29 mouse cellular contexts compared by ENCODE assay signal in genomic region chr2:77610303-77610991, GRCm38 (mm10).
DNase-seq lines count a peak whose midpoint lies in the region; ATAC-seq and TF ChIP-seq lines count a peak whose summit lies in the region.
"Had no signal": no experiment of that assay in that cellular context is flagged by ENCODE, and none has a peak within 500 bp of the region (broad histone marks: within the 10 kb centered on the region; RNA-seq: fewer than 3 reads in every experiment).

No protein-coding gene starts in this region.

- H3K9ac ChIP-seq in forebrain, embryonic 14.5 days (ENCODE audit: low read length) = no peak overlapping the region
- no peak overlapping the region for H3K9ac ChIP-seq in forebrain, embryonic 13.5 days
- no peak overlapping the region for H3K9ac ChIP-seq in kidney, postnatal 0 days (ENCODE audit: low read depth, low read length)
- H3K9ac ChIP-seq in midbrain, embryonic 11.5 days (ENCODE audit: low read length) = no peak overlapping the region
- no peak overlapping the region for H3K9ac ChIP-seq in midbrain, postnatal 0 days (replicated peaks; ENCODE audit: low read length, poor library complexity, severe bottlenecking)
- H3K9ac ChIP-seq: embryonic facial prominence, embryonic 13.5 days; heart, embryonic 12.5 days; heart, embryonic 15.5 days; hindbrain, embryonic 14.5 days had no signal

- WGBS in forebrain, embryonic 14.5 days = 80% methylated on average over 7 of the region's 7 CpGs
- WGBS in forebrain, embryonic 13.5 days = 78% methylated on average over 7 of the region's 7 CpGs
- WGBS in kidney, postnatal 0 days = 69% methylated on average over 7 of the region's 7 CpGs
- WGBS in midbrain, embryonic 11.5 days = 85% methylated on average over 7 of the region's 7 CpGs
- 83% methylated on average over 7 of the region's 7 CpGs for WGBS in midbrain, postnatal 0 days

- no peaks in the 10 kb centered on the region for H3K36me3 ChIP-seq in forebrain, embryonic 14.5 days (ENCODE audit: control insufficient read depth, insufficient read depth, low read length)
- H3K36me3 ChIP-seq in forebrain, embryonic 13.5 days (ENCODE audit: poor library complexity, severe bottlenecking) = no peaks in the 10 kb centered on the region
- no peaks in the 10 kb centered on the region for H3K36me3 ChIP-seq in kidney, postnatal 0 days (ENCODE audit: insufficient read depth, low read length)
- no peaks in the 10 kb centered on the region for H3K36me3 ChIP-seq in midbrain, embryonic 11.5 days (ENCODE audit: control insufficient read depth, insufficient read depth, low read length)
- no peaks in the 10 kb centered on the region for H3K36me3 ChIP-seq in midbrain, postnatal 0 days (ENCODE audit: insufficient read depth, low read length)
- H3K36me3 ChIP-seq: embryonic facial prominence, embryonic 10.5 days; embryonic facial prominence, embryonic 13.5 days; G1E; heart, embryonic 12.5 days; heart, embryonic 15.5 days had no signal

- ATAC-seq in forebrain, embryonic 14.5 days = no peak
- ATAC-seq in forebrain, embryonic 13.5 days = no peak
- ATAC-seq in frontal cortex, adult (ENCODE audit: low TSS enrichment) = peak; percentile 58
- no peak for ATAC-seq in kidney, postnatal 0 days (replicated peaks; ENCODE audit: low FRiP score, low read depth)
- no peak for ATAC-seq in midbrain, embryonic 11.5 days (ENCODE audit: low FRiP score)
- ATAC-seq in midbrain, postnatal 0 days (ENCODE audit: low FRiP score) = no peak
- ATAC-seq: intestine, postnatal 0 days; Patski had no signal

- TF ChIP-seq CTCF in kidney, postnatal 0 days (IDR thresholded peaks at IDR 0.05; ENCODE audit: low read depth) = no peak
- no peak for TF ChIP-seq CTCF in midbrain, postnatal 0 days (IDR thresholded peaks at IDR 0.05)

- no peak overlapping the region for H3K4me2 ChIP-seq in forebrain, embryonic 14.5 days (ENCODE audit: low read length)
- H3K4me2 ChIP-seq in forebrain, embryonic 13.5 days = no peak overlapping the region
- no peak overlapping the region for H3K4me2 ChIP-seq in kidney, postnatal 0 days (ENCODE audit: low read length)
- H3K4me2 ChIP-seq in midbrain, embryonic 11.5 days = no peak overlapping the region
- H3K4me2 ChIP-seq in midbrain, postnatal 0 days (ENCODE audit: low read depth, low read length, poor library complexity, severe bottlenecking) = no peak overlapping the region
- H3K4me2 ChIP-seq: embryonic facial prominence, embryonic 13.5 days; heart, embryonic 12.5 days; heart, embryonic 15.5 days; hindbrain, embryonic 14.5 days had no signal

- H3K4me1 ChIP-seq in forebrain, embryonic 14.5 days (ENCODE audit: control insufficient read depth, insufficient read depth, low read length) = no peaks in the 10 kb centered on the region
- H3K4me1 ChIP-seq in forebrain, embryonic 13.5 days = no peaks in the 10 kb centered on the region
- H3K4me1 ChIP-seq in kidney, postnatal 0 days (replicated peaks; ENCODE audit: insufficient read depth, low read length) = no peaks in the 10 kb centered on the region
- no peaks in the 10 kb centered on the region for H3K4me1 ChIP-seq in midbrain, embryonic 11.5 days (ENCODE audit: control insufficient read depth, insufficient read depth, low read length)
- H3K4me1 ChIP-seq in midbrain, postnatal 0 days (ENCODE audit: insufficient read depth, low read length) = no peaks in the 10 kb centered on the region
- H3K4me1 ChIP-seq: embryonic facial prominence, embryonic 10.5 days had no signal

- H3K4me3 ChIP-seq in forebrain, embryonic 14.5 days (ENCODE audit: low read depth, low read length) = no peak overlapping the region
- no peak overlapping the region for H3K4me3 ChIP-seq in forebrain, embryonic 13.5 days
- no peak overlapping the region for H3K4me3 ChIP-seq in kidney, postnatal 0 days (replicated peaks; ENCODE audit: low read depth, low read length)
- H3K4me3 ChIP-seq in midbrain, embryonic 11.5 days (ENCODE audit: low read depth, low read length) = no peak overlapping the region
- no peak overlapping the region for H3K4me3 ChIP-seq in midbrain, postnatal 0 days (ENCODE audit: low read depth, low read length)
- H3K4me3 ChIP-seq: embryonic facial prominence, embryonic 10.5 days; embryonic facial prominence, embryonic 13.5 days; erythroblast, embryonic 14.5 days; gastrocnemius, adult 2 months; heart, embryonic 12.5 days; heart, embryonic 15.5 days had no signal

- H3K9me3 ChIP-seq in forebrain, embryonic 14.5 days (replicated peaks; ENCODE audit: control insufficient read depth, low read length) = no peaks in the 10 kb centered on the region
- H3K9me3 ChIP-seq in forebrain, embryonic 13.5 days (replicated peaks) = no peaks in the 10 kb centered on the region
- no peaks in the 10 kb centered on the region for H3K9me3 ChIP-seq in kidney, postnatal 0 days (replicated peaks; ENCODE audit: low read length)
- no peaks in the 10 kb centered on the region for H3K9me3 ChIP-seq in midbrain, embryonic 11.5 days (ENCODE audit: control insufficient read depth, low read length)
- no peaks in the 10 kb centered on the region for H3K9me3 ChIP-seq in midbrain, postnatal 0 days (ENCODE audit: low read length)
- H3K9me3 ChIP-seq: embryonic facial prominence, embryonic 10.5 days; embryonic facial prominence, embryonic 13.5 days; heart, embryonic 12.5 days; heart, embryonic 15.5 days had no signal

- DNase-seq in forebrain, embryonic 14.5 days (ENCODE audit: low spot score) = peak; percentile 22
- no peak for DNase-seq in frontal cortex, postnatal 25 days (ENCODE audit: low spot score in 2 of 2)
- DNase-seq in kidney, postnatal 0 days (ENCODE audit: low spot score) = peak; percentile 13
- DNase-seq in kidney, postnatal 14 days = no peak
- DNase-seq in midbrain, embryonic 11.5 days (ENCODE audit: low spot score, missing footprints) = peak; percentile 75
- DNase-seq in midbrain, postnatal 0 days (ENCODE audit: low spot score) = no peak
- DNase-seq: adrenal gland, postnatal 10 days; adrenal gland, postnatal 36 days; cerebellum, adult 11-12 months; cerebellum, adult 8-10 months; cerebellum, postnatal 36 days; embryo, embryonic 11 days; gastrocnemius, adult 2 months; gastrocnemius, postnatal 14 days; heart, adult 18-20 months; heart, postnatal 10 days; heart, postnatal 36 days had no signal

- no peak overlapping the region for H3K27ac ChIP-seq in forebrain, embryonic 14.5 days (ENCODE audit: low read depth, low read length)
- no peak overlapping the region for H3K27ac ChIP-seq in forebrain, embryonic 13.5 days
- no peak overlapping the region for H3K27ac ChIP-seq in kidney, postnatal 0 days
- H3K27ac ChIP-seq in midbrain, embryonic 11.5 days (ENCODE audit: low read depth, low read length) = no peak overlapping the region
- no peak overlapping the region for H3K27ac ChIP-seq in midbrain, postnatal 0 days (ENCODE audit: low read depth, low read length)
- H3K27ac ChIP-seq: embryonic facial prominence, embryonic 10.5 days; embryonic facial prominence, embryonic 13.5 days; gastrocnemius, adult 2 months; heart, embryonic 15.5 days; hindbrain, embryonic 14.5 days had no signal

- H3K27me3 ChIP-seq in forebrain, embryonic 14.5 days (replicated peaks; ENCODE audit: control insufficient read depth, insufficient read depth, low read length) = no peaks in the 10 kb centered on the region
- no peaks in the 10 kb centered on the region for H3K27me3 ChIP-seq in forebrain, embryonic 13.5 days
- H3K27me3 ChIP-seq in kidney, postnatal 0 days (ENCODE audit: insufficient read depth, low read length) = no peaks in the 10 kb centered on the region
- H3K27me3 ChIP-seq in midbrain, embryonic 11.5 days (ENCODE audit: control insufficient read depth, insufficient read depth, low read length) = no peaks in the 10 kb centered on the region
- no peaks in the 10 kb centered on the region for H3K27me3 ChIP-seq in midbrain, postnatal 0 days (ENCODE audit: insufficient read depth, low read length)
- H3K27me3 ChIP-seq: CH12.LX; embryonic facial prominence, embryonic 13.5 days; heart, embryonic 12.5 days; heart, embryonic 15.5 days had no signal

Comparison
In these comparisons a context has a peak if more than half of its experiments do, and no peak if none do; other contexts are left out.
1. DNase-seq: peak in forebrain, embryonic 14.5 days (single experiment), kidney, postnatal 0 days (single experiment) and midbrain, embryonic 11.5 days (single experiment); none in frontal cortex, postnatal 25 days (0 of 2), kidney, postnatal 14 days (single experiment) and midbrain, postnatal 0 days (single experiment).